Mouse (Mus musculus) adipocyte (in vitro differentiated cells): ENCODE results near the gene Gm14393.
"Not testable (repeated sequence)": the region's sequence is repeated elsewhere in the genome, so short reads cannot be mapped to it uniquely, and the experiment has no call there.

Experiments
- DNase-seq: peaks from one replicate; pipeline ENCODE4 v3.0.0-alpha.2; 2016; ENCODE audit warnings: low spot score

Gene Gm14393

GRCm38 (mm10) chr2:175067681-175068261 lies at the start of gene Gm14393:
Gm14393 (minus strand) TSS chr2:175067781.
- not testable (repeated sequence) for DNase-seq

- not testable (repeated sequence) for DNase-seq
Observed at GRCm38 (mm10) chr2:175044268-175044667, 23.3 kb downstream of the Gm14393 start.
